Comparison of ENCODE assay signal across 8 mouse cellular contexts in genomic region chr1:20477561-20478265, GRCm38 (mm10).
DNase-seq lines count a peak whose midpoint lies in the region; ATAC-seq lines count a peak whose summit lies in the region.

No protein-coding gene starts in this region.

- H3K27ac ChIP-seq in hindbrain, embryonic 11.5 days (ENCODE audit: low read depth, low read length): peak overlapping the region; percentile 62
- H3K27ac ChIP-seq in limb, embryonic 11.5 days (replicated peaks; ENCODE audit: low read depth, low read length): no peak overlapping the region
- peak overlapping the region; percentile 77 for H3K27ac ChIP-seq in neural tube, embryonic 14.5 days (ENCODE audit: low read depth, low read length)

- H3K36me3 ChIP-seq in hindbrain, embryonic 11.5 days (ENCODE audit: control insufficient read depth, insufficient read depth, low read length): no peaks in the 10 kb centered on the region
- no peaks in the 10 kb centered on the region for H3K36me3 ChIP-seq in limb, embryonic 11.5 days (ENCODE audit: control insufficient read depth, insufficient read depth, low read length)
- H3K36me3 ChIP-seq in neural tube, embryonic 14.5 days (ENCODE audit: control insufficient read depth, insufficient read depth, low read length): no peaks in the 10 kb centered on the region

- no peaks in the 10 kb centered on the region for H3K27me3 ChIP-seq in hindbrain, embryonic 11.5 days (ENCODE audit: control insufficient read depth, insufficient read depth, low read length)
- H3K27me3 ChIP-seq in limb, embryonic 11.5 days (ENCODE audit: control insufficient read depth, insufficient read depth, low read length): 0 out of 2 replicates have a peak, but pooled peaks cover 3% of the 10 kb centered on the region
- H3K27me3 ChIP-seq in neural tube, embryonic 14.5 days (ENCODE audit: control insufficient read depth, insufficient read depth, low read length): no peaks in the 10 kb centered on the region

- ATAC-seq in hindbrain, embryonic 11.5 days (ENCODE audit: low FRiP score): peak; percentile 86
- no peak for ATAC-seq in limb, embryonic 11.5 days (ENCODE audit: insufficient number of reproducible peaks, low FRiP score, low TSS enrichment, low read depth)
- peak; percentile 92 for ATAC-seq in neural tube, embryonic 14.5 days (ENCODE audit: low read depth)

- H3K9me3 ChIP-seq in hindbrain, embryonic 11.5 days (ENCODE audit: control insufficient read depth, low read length): no peaks in the 10 kb centered on the region
- no peaks in the 10 kb centered on the region for H3K9me3 ChIP-seq in limb, embryonic 11.5 days (ENCODE audit: control insufficient read depth, low read length)
- H3K9me3 ChIP-seq in neural tube, embryonic 14.5 days (ENCODE audit: control insufficient read depth, low read length): no peaks in the 10 kb centered on the region

- no peaks in the 10 kb centered on the region for H3K4me1 ChIP-seq in hindbrain, embryonic 11.5 days (replicated peaks; ENCODE audit: control insufficient read depth, insufficient read depth, low read length)
- H3K4me1 ChIP-seq in limb, embryonic 11.5 days (ENCODE audit: control insufficient read depth, insufficient read depth, low read length): no peaks in the 10 kb centered on the region
- 0 out of 2 replicates have a peak, but pooled peaks cover 4% of the 10 kb centered on the region for H3K4me1 ChIP-seq in neural tube, embryonic 14.5 days (ENCODE audit: control insufficient read depth, insufficient read depth, low read length)

- peak overlapping the region; percentile 65 for H3K4me2 ChIP-seq in hindbrain, embryonic 11.5 days (replicated peaks; ENCODE audit: low read depth, low read length)
- peak overlapping the region; percentile 54 for H3K4me2 ChIP-seq in limb, embryonic 11.5 days (ENCODE audit: low read depth, severe bottlenecking)
- peak overlapping the region; percentile 63 for H3K4me2 ChIP-seq in neural tube, embryonic 14.5 days (ENCODE audit: low read depth, low read length)

- WGBS in hindbrain, embryonic 11.5 days: 6% methylated on average over 25 of the region's 25 CpGs
- WGBS in limb, embryonic 11.5 days: 7% methylated on average over 25 of the region's 25 CpGs
- WGBS in neural tube, embryonic 14.5 days: 4% methylated on average over 25 of the region's 25 CpGs

- peak overlapping the region; percentile 34 for H3K4me3 ChIP-seq in hindbrain, embryonic 11.5 days (ENCODE audit: low read depth, low read length)
- H3K4me3 ChIP-seq in limb, embryonic 11.5 days (ENCODE audit: low read depth, low read length): peak overlapping the region; percentile 19
- peak overlapping the region; percentile 31 for H3K4me3 ChIP-seq in neural tube, embryonic 14.5 days (ENCODE audit: low read depth, low read length)

- DNase-seq in left cerebral cortex, postnatal 4 days: peak; percentile 37
- no peak for DNase-seq in left cerebral cortex, adult 11 months (ENCODE audit: low spot score)
- peak; percentile 60 to 66 for DNase-seq in cerebellum, postnatal 14 days
- peak; percentile 53 for DNase-seq in hindbrain, embryonic 11.5 days (ENCODE audit: low spot score)
- peak; percentile 53 for DNase-seq in limb, embryonic 11.5 days (ENCODE audit: low spot score)
- no peak for DNase-seq in frontal cortex, adult 2 months (ENCODE audit: extremely low spot score in 1 of 2, low spot score in 1 of 2)
- no peak for DNase-seq in thymus, postnatal 25 days

- H3K9ac ChIP-seq in hindbrain, embryonic 11.5 days (ENCODE audit: low read depth, low read length): peak overlapping the region; percentile 53
- H3K9ac ChIP-seq in limb, embryonic 11.5 days (ENCODE audit: low read length): no peak overlapping the region
- H3K9ac ChIP-seq in neural tube, embryonic 14.5 days (replicated peaks; ENCODE audit: low read depth, low read length): peak overlapping the region; percentile 54

- intact Hi-C loops in left cerebral cortex, postnatal 4 days (cut with DNase I): no loop called here

Comparison
In these comparisons a context has a peak if more than half of its experiments do, and no peak if none do; other contexts are left out.
1. DNase-seq: peak in left cerebral cortex, postnatal 4 days (single experiment), cerebellum, postnatal 14 days (2 of 2), hindbrain, embryonic 11.5 days (single experiment) and limb, embryonic 11.5 days (single experiment); none in left cerebral cortex, adult 11 months (single experiment), frontal cortex, adult 2 months (0 of 2) and thymus, postnatal 25 days (single experiment).
2. Peak in every context shown above with its lines, with median percentiles within 50 percentile points of each other: H3K4me2 ChIP-seq and H3K4me3 ChIP-seq.